Mouse (Mus musculus) cortical plate, adult 2 months (tissue): ENCODE measurements around the gene Ntm.
A peak's percentile ranks its signal among the peaks of the same experiment; 100 is the strongest.

Source experiments
- CTCF ChIP-seq: fragments of 200-500 bp; IDR thresholded peaks from 2 replicates; pipeline ENCODE4 v1.5.1; 2011; ENCODE audit warnings: mild to moderate bottlenecking, control low read depth, low read length; ENCODE audit not compliant: insufficient read depth; ENCODE audit errors: extremely low read depth
- POLR2A ChIP-seq: fragments of 200-500 bp; IDR thresholded peaks from 2 replicates; pipeline ENCODE4 v1.6.1; 2011; ENCODE audit warnings: mild to moderate bottlenecking, low read length, control low read depth; ENCODE audit not compliant: insufficient read depth; ENCODE audit errors: extremely low read depth

DNA sequence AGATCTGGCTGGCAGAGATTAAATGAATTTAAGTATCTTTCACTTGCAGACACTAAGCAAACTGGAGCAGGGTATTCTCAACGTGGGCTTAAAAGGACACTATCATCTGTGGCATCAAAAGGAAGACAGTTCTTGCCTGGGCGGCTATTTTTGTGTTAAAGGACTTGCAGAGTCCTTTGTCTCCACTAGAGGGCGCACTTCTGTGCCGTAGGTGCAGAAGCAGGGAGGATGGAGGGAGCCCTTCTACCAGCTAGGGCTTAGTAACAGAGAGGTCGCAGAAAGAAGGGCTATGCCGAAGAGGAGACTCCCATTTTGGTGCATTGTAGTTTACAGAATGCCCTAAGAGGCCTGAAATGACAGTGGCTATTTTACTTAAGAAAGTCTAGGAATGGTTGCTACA is 308.1 kb downstream of the Ntm start:
- peak; percentile 88 for TF ChIP-seq CTCF
- TF ChIP-seq POLR2A, result no peak
